Mouse (Mus musculus) T-helper 17 cell (primary cell): ENCODE measurements around the gene Islr.

ENCODE experiments used
- in situ Hi-C, 2 experiments: fragments of 300-600 bp; cut with MboI, MseI; formaldehyde crosslinking; loops; 1 replicate in 1 of 2; 2 replicates in 1 of 2; pipeline ENCODE4 v1.15.1; 2025; ENCODE audit warnings: high pct_unique_total_duplicates in 2 of 2

Islr gene

DNA sequence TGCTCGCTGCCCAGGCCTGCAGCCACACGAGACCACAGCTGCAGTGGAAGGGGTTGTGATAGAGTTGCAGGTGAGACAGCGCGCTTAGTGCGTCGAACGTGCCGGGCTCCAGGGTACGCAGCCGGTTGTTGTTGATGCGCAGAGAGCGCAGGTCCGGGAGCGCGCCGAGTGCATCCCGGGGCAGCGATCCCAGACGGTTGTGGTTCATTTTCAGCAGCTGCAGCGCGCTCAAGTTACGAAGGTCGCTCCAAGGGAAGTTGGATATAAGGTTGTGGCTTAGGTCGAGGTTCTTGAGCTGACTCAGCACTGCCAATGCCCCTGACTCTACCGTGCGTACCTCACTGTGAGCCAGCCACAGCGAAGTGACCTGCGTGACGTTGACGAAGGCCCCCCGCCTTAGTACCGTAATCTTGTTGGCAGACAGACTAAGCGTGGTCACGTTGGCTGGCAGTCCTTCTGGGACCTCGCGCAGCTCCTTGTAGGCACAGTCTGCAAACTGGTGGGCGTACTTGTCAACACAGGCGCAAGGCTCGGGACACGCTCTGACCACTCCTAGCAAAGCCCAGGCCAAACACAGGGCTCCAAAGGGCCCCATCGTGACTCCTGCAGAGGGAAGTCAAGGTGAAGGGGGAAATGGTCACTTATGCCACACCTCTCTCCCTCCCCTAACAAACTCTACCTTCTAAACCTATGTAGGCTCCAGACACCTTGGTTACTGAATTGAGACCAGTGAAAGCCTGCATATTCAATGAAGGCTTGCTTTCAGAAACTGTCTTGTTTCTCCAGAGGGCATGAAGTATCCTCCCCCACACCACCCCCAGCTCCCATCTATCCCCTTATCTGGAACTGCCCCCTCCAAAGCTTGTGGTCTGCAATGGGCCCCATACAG is 4.5 kb downstream of the Islr start:
- in situ Hi-C loops = loop anchor here (5.0 kb wide), 1 partner anchor 162 kb away; no protein-coding TSS in a partner anchor

DNA sequence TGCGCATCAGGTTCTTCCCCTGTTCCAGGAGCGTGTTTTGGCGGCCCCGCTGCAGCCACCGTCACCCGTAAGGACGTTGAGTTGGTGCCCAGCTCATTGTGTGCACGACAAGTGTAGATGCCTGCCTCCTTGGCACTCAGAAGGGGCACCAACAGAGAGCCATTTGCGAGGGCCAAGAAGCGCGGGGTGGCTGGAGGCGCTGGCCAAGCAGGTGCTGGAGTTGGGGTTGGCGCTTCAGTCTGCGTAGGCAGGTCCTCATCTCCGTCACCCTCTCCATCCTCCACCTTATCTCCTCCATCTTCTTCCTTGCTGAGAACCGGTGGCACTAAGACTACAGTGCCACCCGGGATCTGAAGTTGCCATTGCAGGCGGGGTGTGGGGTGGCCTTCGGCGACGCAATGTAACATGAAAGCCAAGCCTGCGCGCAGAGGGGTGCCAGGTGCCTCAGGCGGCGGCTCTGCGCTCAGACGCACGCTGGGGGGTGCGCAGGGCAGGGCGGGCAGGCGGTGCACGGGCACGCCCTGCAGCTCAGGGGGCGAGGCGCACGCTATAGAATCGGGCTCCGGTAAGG is 5.2 kb downstream of the Islr start:
- in situ Hi-C loops = loop anchor here in 1 of 2 experiments (5.0 kb wide), 1 partner anchor 162 kb away; no protein-coding TSS in a partner anchor

DNA sequence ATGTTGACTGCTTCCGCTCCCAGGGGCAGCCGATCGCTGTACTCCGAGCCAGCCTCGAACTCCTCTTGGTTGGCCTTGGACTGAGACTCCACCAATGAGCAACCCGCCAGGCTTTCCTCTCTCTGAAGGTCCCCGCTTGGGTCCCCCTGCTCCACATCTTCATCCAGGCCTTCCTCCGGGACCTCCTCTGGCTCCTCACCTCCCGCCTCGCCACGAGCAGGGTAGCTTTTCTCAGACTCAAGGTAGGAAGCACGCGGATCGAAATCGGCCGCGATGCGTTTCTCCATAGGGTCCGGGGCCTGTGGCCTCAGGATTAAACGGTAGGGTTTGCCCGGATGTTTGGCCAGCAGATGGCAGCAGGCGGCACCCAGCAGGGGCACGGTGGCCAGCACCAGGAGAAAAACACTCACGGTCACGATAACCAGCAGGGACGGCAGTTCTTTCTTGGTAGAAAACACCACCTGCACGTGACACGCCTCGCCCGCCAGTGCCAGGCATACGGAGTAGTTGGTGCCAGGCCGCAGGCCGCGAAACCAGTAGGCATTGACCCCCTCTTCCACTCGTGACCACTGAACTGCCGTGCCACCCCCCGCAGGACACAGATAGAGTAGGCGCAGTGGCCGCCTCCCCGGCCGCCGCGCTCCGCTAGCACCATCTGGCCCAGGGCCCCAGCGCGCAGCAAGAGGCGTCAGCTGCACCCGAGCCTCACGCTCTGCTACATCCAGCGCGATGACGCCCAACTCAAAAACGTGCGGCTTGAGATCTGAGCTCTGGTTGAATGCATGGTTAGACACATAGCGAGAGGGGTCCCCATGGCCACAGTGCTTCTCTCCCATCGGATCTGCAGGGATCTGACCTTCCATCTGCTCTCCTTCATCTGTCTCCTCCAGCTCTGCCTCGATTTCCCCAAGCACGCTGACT is 6.1 kb downstream of the Islr start:
- in situ Hi-C loops = loop anchor here in 1 of 2 experiments (5.0 kb wide), 1 partner anchor 161 kb away; no protein-coding TSS in a partner anchor

DNA sequence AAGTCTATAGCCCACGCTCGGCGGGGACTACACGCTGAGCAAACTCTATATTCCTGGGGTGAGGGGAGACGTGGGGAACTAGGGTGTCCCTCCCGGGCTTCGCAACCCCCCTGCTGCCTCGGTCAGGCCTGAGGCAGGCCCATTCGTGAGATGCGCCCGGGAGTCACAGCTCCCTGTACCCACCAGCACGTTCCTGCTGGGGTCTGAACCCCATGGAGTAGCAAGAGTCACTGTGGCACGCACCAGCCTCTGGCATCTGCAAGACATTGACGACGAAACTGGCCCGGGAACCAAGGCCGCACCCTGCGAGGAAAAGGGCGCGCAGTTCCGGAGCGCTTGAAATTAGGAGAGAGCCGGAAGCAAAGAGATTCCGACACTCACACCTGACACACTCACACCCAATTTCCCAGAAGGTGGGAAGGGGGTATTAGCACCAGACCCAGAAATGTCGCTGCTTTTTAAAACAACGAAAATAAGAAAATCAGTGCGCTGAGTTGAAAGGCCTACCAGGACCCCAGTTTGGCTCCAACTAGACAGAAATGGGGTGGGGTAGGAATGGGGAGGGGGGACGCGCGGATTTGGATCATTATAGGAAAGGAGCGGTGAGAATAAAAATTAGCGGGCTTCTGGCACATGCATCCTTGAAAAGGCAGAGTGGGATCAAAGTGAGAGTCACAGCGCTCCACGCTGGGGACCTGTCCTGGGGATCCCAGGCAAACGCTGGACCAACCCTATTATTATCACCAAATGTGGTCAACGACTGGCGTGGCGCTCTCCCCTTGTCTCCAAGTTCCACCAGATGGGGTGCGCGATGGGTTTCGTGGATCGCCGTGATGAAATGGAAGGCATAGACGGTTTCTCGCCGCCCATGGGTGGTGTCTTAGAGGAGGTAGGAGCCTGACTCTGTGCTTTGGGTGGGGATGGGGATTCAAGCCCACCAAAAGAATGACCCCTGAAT is 7.2 kb downstream of the Islr start:
- in situ Hi-C loops = loop anchor here in 1 of 2 experiments (5.0 kb wide), 1 partner anchor 160 kb away; no protein-coding TSS in a partner anchor

DNA sequence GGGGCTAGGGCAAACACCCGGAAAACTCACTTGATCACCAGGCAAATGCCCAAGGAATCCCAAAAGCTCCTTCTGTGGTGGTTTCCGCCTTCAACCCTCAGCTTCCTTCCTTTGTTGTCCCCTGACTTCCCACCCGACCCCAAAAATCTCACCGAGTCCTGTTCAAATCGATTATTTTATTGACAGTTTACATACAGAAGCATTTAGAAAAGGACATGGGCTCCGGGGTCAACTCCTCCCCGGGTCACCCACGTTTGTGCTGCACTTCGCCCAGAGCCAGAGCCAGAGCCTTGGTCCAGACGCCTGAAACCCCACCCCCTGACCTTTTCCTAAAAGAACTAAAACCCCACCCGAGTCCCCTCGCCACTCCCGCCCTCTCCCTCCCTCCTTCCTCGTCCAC is 8.0 kb downstream of the Islr start:
- in situ Hi-C loops = loop anchor here in 1 of 2 experiments (5.0 kb wide), 1 partner anchor 159 kb away; no protein-coding TSS in a partner anchor

DNA sequence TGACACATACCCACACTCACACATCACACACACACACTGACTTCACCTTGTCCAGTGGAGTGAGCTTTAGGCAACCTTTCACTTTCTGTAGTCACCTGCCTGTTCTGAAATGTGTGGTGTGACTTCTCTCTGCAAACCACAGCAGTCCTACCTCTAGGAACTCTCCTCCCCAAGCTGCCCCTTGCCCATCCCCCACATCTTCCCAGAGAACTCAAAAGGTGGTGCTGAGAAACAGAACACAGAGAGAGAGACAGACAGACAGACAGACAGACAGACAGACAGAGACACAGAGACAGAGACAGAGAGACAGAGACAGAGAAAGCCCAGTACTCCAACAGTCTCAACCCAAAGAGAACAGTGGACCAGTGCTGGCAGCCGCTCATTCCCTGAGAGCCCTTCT is 8.4 kb downstream of the Islr start:
- in situ Hi-C loops = loop anchor here in 1 of 2 experiments (5.0 kb wide), 1 partner anchor 158 kb away; no protein-coding TSS in a partner anchor

DNA sequence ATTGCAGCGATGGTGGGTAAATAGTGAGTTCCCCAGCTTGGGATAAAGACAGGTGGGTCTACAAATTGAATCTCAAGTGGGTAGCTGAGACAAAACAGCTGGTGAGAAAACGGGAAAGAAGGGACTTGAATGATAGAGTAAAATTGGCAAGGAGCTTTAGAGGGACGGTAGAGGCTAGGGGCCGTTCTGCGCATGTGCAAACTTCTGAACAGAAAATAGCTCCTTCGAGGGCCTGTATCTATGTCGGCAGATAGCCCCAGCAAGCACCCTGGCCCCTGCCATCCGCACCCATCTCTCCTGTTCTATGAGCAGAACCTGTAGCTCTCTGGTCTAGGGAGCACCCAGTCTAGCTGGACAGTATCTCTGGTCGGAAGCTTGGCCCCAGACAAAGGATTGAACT is 9.9 kb downstream of the Islr start:
- in situ Hi-C loops = no loop called here

DNA sequence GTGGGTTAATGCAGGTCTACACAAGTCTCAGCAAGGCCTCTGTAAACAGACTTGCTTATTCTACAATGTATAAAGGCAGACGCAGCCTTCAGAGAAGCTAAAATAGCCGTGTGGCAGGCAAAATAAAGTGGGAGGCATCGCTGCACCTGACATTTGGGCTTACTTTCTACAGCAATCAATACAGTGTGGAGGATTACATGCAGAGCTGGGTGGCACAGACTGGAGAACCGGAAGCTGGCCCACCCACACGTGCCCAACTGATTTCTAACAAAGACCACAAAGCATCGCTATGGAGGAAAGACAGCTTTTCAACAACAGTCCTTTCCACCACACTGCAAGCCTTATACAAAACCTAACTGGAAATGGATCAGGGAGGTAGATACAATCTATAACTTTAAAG is 19.6 kb downstream of the Islr start:
- in situ Hi-C loops = loop anchor here in 1 of 2 experiments (10.0 kb wide), 2 partner anchors 1820 to 2000 kb away; no protein-coding TSS in a partner anchor

DNA sequence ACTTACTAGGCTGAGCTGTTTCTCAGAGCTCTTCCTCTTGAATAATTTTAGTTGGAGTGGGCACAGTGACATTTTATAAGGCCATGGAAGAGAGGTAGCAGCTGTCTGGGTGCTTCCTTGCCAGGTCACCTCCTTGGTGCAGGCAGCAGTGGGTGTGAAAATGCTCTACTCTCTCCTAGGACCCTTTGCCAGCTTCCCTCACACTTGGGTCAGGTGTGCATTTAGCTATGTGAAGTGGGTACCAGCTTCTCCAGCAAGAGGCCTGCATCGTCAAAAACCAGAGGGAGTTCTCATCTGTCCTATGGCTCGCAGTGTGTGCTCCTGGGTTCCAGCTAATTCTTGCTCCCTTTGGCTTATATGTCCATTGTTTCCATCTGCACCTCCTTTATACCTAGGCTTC is 24.7 kb downstream of the Islr start:
- in situ Hi-C loops = no loop called here

DNA sequence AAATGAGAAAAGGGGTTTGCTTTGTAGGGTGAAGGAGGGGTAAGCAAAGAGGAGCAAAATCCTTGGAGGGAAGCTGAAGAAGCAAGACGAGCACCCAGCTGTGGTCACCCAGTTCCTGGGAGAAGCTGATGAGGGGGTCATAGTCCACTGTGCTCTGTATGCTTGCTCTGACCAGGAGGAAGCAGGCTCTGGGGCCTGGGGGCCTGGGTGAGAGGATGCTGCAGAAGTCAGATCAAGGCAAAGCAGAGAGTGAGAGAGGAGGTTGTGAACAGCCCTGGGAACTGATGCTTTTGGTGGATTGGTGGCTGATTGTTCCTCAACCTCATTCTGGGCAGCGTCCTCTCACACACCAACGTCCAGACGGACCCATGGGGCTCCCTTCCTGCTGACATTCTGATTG is 26.9 kb downstream of the Islr start:
- in situ Hi-C loops = no loop called here

DNA sequence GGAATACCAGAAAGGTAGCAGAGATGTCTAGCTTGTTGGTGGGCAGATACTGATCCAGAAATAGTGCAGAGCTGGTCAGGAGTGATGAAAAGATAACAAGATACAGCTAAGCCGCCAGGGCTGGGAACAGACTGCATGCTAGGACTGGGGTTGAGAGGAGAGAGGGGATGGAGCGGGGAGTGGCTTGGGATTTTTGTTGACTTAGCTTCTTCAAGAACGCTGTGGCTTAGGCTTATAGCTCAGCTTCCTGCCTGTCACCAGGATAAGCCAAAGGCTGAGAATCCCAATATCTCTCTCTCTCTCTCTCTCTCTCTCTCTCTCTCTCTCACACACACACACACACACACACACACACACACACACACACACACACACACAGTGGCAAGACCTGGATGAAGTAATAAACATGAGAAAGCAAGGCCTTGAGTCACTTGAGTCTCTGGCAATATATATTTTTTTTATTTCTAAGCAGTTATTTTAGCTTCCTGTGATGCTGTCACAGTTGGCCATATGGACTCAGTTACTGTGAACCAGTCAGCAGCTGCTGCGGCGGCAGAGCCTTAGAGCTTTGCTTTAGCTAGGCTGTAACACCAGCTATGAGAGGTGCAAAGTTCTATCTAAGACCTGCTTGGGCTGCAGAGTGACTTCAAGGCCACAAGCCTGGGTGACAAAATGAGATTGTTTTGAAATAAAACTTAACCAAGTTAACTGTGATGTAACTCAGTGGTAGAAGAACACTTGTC is 28.2 kb downstream of the Islr start:
- in situ Hi-C loops = no loop called here

DNA sequence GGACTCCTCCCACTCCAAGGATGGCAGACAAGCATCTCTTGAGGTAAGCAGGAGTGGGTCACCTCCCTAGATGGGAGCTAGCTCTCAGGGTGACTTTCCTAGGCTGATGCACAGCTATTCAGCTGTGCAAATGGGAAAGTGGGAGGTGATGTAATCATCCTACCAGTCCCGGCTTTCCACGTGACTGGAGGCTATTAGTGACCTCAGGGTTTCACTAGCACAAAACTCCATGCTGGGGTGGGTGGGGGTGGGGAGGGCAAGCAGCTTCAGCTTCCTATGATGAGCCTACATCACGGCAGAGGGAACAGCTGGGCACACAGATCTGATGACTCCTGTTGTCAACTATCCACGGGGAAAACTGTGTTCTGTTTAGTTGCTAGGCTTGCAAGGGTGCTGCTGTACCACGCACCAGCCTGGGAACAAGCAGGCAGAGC is 29.3 kb downstream of the Islr start:
- in situ Hi-C loops = no loop called here

DNA sequence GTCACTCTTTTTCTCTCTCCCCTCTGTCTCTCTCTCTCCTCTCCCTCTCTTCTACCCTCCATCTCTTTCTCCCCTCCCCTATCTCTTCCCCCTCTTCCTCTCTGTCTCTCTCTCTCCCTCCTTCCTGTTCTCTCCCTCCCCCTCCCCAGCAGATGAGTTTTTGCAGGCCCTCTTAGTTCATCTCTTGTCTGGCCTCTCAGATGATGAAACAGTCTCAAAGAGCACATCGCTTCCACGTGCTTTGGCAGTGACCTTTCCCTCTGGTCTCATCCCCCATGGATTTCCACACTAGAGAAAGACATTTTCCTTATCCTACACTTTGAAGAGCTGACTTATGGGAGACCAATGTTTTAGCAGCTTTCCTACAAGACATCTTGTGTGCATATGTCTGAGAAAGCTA is 31.2 kb downstream of the Islr start:
- in situ Hi-C loops = no loop called here

DNA sequence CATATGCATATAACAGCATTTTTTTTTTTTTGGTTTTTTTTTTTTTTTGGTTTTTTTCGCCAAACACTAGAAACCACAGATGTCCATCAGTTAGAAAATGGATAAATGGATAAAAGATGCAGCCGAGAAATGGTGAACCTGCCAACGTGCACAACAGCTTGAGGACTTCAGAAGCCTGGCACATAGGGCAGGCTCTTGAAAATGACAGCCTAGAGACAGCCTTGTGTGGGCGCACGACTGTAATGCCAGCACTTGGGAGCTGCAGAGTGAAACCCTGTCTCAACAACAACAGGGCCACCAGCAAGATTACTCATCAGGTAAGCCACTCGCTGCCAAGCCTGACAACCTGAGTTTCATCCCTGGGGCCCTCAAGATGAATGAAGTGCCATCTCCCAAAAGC is 34.7 kb downstream of the Islr start:
- in situ Hi-C loops = no loop called here

DNA sequence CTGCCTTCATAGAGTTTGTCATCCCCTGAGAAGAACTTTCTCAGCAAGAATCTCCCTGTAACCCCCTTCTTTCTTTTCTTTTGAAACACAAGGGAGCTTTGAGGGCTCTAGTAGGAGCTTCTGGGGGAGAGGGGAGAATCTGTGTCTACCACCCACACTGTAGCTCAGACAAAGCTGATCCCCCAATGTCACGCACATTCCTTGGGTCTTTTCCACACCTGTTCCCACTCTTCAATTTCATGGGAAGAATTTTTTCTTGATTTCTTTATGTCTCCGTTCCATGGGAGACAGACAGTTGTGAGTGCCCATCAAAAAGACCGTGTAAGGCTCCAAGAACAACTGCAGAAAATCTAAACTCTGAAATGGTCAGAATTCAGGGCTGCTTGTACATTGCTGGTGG is 35.2 kb downstream of the Islr start:
- in situ Hi-C loops = no loop called here

DNA sequence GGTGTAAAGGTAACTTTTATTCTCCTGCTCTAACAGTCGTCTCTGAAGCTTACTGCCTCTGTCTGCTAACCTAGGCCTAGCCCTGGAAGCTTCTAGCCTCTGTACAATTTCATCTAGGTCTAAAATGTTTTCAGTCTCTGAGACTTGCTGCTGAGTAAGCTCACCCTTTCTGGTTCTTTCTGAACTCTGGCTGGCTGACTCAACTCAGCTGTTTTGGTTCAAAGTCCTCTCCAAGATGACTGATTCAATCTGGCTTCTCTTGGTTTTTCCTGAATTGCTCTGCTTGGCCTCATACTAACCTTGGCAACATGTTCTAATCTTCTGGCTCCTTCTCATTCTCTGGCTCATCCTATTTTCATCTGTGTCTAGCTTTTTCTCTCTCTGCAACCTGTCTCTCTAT is 38.3 kb downstream of the Islr start:
- in situ Hi-C loops = no loop called here

DNA sequence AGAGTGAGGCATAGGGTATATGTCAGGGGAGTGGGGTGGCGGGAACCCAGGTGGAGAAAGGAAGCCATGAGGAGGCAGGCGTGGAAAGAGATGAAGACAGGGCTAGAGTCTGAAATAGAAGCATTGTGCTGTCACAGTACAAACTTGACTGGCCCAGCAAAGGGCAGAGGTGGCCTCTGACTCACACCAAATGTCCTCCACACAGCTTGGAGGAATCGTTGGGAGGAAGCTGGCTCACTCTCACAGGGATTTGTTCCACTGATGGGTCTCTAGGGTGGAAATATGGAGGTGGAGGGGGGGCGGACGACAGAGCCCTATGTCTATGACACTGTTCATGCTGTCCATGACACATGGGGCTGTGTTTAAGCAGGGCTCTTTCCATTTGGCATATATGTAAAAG is 41.0 kb downstream of the Islr start:
- in situ Hi-C loops = loop anchor here in 1 of 2 experiments (5.0 kb wide), 1 partner anchor 66 kb away; no protein-coding TSS in a partner anchor

DNA sequence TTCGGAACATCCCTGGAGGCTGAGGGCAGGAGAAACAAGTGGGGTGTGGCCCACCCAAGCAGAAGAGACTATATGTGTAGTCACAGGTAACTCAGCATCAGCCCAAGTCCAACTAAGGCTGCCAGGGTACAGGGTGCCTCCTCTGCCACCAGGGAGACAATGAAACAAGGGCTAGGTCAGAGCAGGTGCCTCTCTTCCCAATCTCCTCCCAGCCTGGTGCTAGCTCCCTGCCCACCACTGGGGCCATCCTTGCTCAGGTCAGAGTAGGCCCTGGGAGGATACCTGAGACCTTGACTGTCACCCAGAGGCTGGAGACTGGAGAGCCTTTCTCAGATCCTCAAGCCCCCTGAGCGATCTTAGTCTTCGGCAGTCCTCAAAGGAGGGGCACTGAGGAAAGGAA is 41.9 kb downstream of the Islr start:
- in situ Hi-C loops = loop anchor here in 1 of 2 experiments (5.0 kb wide), 1 partner anchor 65 kb away; no protein-coding TSS in a partner anchor

DNA sequence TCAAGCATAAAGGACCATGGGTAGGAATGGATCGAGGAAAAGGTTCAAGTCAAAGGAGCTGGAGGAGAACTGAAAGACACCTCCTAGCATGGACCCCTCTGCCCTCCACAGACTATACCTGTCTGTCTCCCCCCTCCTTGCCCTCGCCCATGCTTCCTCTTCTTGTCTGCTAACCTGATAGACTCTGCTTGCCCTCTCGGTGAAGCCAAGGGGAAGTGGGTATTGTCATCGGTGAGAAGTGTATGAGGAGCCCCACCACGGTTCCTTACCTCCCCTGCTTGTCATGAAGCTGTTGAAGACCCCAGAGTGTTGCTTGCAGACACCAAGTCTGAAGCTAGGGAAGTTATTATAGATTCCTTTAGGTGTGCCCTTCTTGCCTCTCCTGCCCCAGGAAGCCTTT is 43.8 kb downstream of the Islr start:
- in situ Hi-C loops = loop anchor here in 1 of 2 experiments (5.0 kb wide), 1 partner anchor 63 kb away; no protein-coding TSS in a partner anchor
